Mouse (Mus musculus): ENCODE data around the gene Pcbp4. TPM values are rescaled to one million over a fixed set of nuclear protein-coding genes. Genes with fewer than 3 reads are reported as not detected.

Gene Pcbp4
- 45.1 and 59.9 TPM in 2 replicates for polyA plus RNA-seq (2012; rRNA removed)

DNA sequence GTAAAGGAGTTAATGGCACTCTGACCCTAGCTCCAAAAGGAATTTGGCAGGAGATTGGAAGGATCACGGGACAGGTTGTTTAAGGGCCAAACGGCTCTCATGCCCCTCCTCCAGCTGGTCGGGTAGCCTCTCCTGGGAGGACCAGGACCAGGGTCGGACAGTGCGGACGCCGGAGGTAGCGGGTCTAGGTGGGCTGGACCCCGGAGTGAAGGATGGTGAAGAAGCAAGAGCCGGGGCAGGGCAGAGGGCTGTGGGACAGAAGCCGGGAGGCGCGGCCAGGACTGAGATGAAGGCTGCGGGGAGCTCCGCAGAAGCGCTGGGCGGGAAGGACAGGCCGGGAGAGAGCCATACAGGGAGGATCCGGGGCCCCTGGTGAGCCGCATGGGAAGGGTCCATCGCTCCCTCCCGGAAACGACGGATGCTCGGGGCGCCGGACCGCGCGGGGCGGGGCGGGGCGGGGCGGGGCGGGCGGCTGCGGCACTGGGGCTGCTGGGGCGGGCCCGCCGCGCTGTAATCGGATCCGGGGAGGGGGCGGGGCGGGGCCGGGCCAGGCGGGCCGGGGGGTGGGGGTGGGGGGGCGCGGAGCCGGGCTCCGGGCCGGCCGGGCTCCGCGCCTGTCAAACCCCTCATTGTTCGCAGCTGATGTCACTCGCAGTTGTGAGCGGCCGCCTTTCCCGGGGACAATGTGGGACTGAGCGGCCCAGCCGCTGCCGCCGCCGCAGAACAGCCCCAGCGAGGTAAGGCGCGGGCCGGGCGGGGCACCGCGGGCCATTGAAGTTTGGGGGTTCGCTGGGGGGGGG, at the start of gene Pcbp4:
TSS of gene Pcbp4 (plus strand) at position 21 of the 800 bp plus-strand sequence.
- peak within 1 kb of the TSS; percentile 51 for H3K4me3 ChIP-seq (ENCODE audit: control insufficient read depth, insufficient read depth, low read length)
- no peaks in the 10 kb centered on the region for H3K36me3 ChIP-seq (ENCODE audit: control insufficient read depth, insufficient read depth, low read length)
- H3K27ac ChIP-seq (ENCODE audit: control insufficient read depth, insufficient read depth, low read length): no peak within 1 kb of the TSS
- TF ChIP-seq POLR2A (IDR thresholded peaks at IDR 0.05; ENCODE audit: control insufficient read depth, extremely low read depth, insufficient read depth, low read length, poor library complexity): peak; percentile 18; the same call in 1 of the 2 replicates
- TF ChIP-seq CTCF (IDR thresholded peaks at IDR 0.05; ENCODE audit: borderline replicate concordance, control insufficient read depth, extremely low read depth, insufficient read depth, low read length, poor library complexity): no peak
- H3K27me3 ChIP-seq (ENCODE audit: control insufficient read depth, insufficient read depth, low read length): no peaks in the 10 kb centered on the region
- WGBS: 5% methylated on average over 48 of the region's 74 CpGs
- H3K4me1 ChIP-seq (replicated peaks; ENCODE audit: control insufficient read depth, insufficient read depth, low read length): peaks cover 14% of the 10 kb centered on the region
- DNase-seq: peak; percentile 37

GRCm38 (mm10) chr9:106405275-106405674, 47.8 kb upstream of the Pcbp4 start:
- no peak for TF ChIP-seq POLR2A (IDR thresholded peaks at IDR 0.05; ENCODE audit: control insufficient read depth, extremely low read depth, insufficient read depth, low read length, poor library complexity)
- Histone ChIP-seq H3K36me3 (ENCODE audit: control insufficient read depth, insufficient read depth, low read length) (no peaks in the 10 kb centered on the region), H3K4me3 (ENCODE audit: control insufficient read depth, insufficient read depth, low read length) (no peak overlapping the region), H3K27ac (ENCODE audit: control insufficient read depth, insufficient read depth, low read length) (no peak overlapping the region), H3K27me3 (ENCODE audit: control insufficient read depth, insufficient read depth, low read length) (no peaks in the 10 kb centered on the region), H3K4me1 (replicated peaks; ENCODE audit: control insufficient read depth, insufficient read depth, low read length) (no peaks in the 10 kb centered on the region)
- WGBS: 88% methylated on average over 6 of the region's 6 CpGs
- DNase-seq: no peak

- WGBS: 81% methylated on average over 8 of the region's 8 CpGs
- H3K27ac ChIP-seq (ENCODE audit: control insufficient read depth, insufficient read depth, low read length): no peak overlapping the region
- no peak for DNase-seq
- H3K4me3 ChIP-seq (ENCODE audit: control insufficient read depth, insufficient read depth, low read length): no peak overlapping the region
- peaks cover 10% of the 10 kb centered on the region for H3K4me1 ChIP-seq (replicated peaks; ENCODE audit: control insufficient read depth, insufficient read depth, low read length)
- no peaks in the 10 kb centered on the region for H3K36me3 ChIP-seq (ENCODE audit: control insufficient read depth, insufficient read depth, low read length)
- H3K27me3 ChIP-seq (ENCODE audit: control insufficient read depth, insufficient read depth, low read length): no peaks in the 10 kb centered on the region
- no peak for TF ChIP-seq POLR2A (IDR thresholded peaks at IDR 0.05; ENCODE audit: control insufficient read depth, extremely low read depth, insufficient read depth, low read length, poor library complexity)
- TF ChIP-seq CTCF (IDR thresholded peaks at IDR 0.05; ENCODE audit: borderline replicate concordance, control insufficient read depth, extremely low read depth, insufficient read depth, low read length, poor library complexity): no peak
Measured at GRCm38 (mm10) chr9:106406443-106407078, 46.5 kb upstream of the Pcbp4 start.

- H3K36me3 ChIP-seq (ENCODE audit: control insufficient read depth, insufficient read depth, low read length): no peaks in the 10 kb centered on the region
- WGBS: 99% methylated on average over 4 of the region's 4 CpGs
- no peak overlapping the region for H3K27ac ChIP-seq (ENCODE audit: control insufficient read depth, insufficient read depth, low read length)
- DNase-seq: no peak
- no peaks in the 10 kb centered on the region for H3K27me3 ChIP-seq (ENCODE audit: control insufficient read depth, insufficient read depth, low read length)
- no peak for TF ChIP-seq CTCF (IDR thresholded peaks at IDR 0.05; ENCODE audit: borderline replicate concordance, control insufficient read depth, extremely low read depth, insufficient read depth, low read length, poor library complexity)
- TF ChIP-seq POLR2A (IDR thresholded peaks at IDR 0.05; ENCODE audit: control insufficient read depth, extremely low read depth, insufficient read depth, low read length, poor library complexity): no peak
- H3K4me1 ChIP-seq (replicated peaks; ENCODE audit: control insufficient read depth, insufficient read depth, low read length): peaks cover 10% of the 10 kb centered on the region
- no peak overlapping the region for H3K4me3 ChIP-seq (ENCODE audit: control insufficient read depth, insufficient read depth, low read length)
Measured at GRCm38 (mm10) chr9:106409096-106409495, 44.0 kb upstream of the Pcbp4 start.

- Histone ChIP-seq H3K27me3 (ENCODE audit: control insufficient read depth, insufficient read depth, low read length) (no peaks in the 10 kb centered on the region), H3K4me1 (replicated peaks; ENCODE audit: control insufficient read depth, insufficient read depth, low read length) (peaks cover 10% of the 10 kb centered on the region), H3K27ac (ENCODE audit: control insufficient read depth, insufficient read depth, low read length) (no peak overlapping the region), H3K36me3 (ENCODE audit: control insufficient read depth, insufficient read depth, low read length) (no peaks in the 10 kb centered on the region), H3K4me3 (ENCODE audit: control insufficient read depth, insufficient read depth, low read length) (no peak overlapping the region)
- no peak for DNase-seq
- WGBS: 53% methylated on average over 2 of the region's 2 CpGs
- no peak for TF ChIP-seq CTCF (IDR thresholded peaks at IDR 0.05; ENCODE audit: borderline replicate concordance, control insufficient read depth, extremely low read depth, insufficient read depth, low read length, poor library complexity)
- no peak for TF ChIP-seq POLR2A (IDR thresholded peaks at IDR 0.05; ENCODE audit: control insufficient read depth, extremely low read depth, insufficient read depth, low read length, poor library complexity)
Measured at GRCm38 (mm10) chr9:106410086-106410650, 42.9 kb upstream of the Pcbp4 start.

DNA sequence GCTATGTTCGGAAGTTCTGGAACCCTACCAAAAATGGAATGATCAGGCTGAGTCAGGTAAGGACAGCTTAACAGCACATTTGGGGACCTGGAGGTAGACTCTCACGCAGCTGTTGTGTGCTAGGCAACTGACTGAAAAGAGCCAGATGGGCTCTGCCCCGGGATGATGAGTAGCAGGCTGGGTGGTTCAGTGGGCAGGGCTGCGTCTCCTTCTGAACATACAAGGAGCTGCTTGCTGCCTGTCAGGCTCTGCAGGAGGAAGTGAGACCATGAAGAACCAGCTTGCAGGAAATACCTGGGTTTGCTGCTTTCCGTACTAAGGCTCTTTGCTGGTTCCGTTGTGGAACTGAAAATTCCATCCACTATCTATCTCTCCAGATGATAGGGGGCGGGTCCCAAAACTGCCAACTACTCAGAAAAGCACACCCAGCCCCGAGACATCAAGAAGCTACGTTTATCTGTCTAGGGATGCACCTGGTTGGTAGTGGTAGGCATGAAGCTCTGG, 41.9 kb upstream of the Pcbp4 start:
- WGBS: 14% methylated on average over 9 of the region's 9 CpGs
- peaks cover 10% of the 10 kb centered on the region for H3K4me1 ChIP-seq (replicated peaks; ENCODE audit: control insufficient read depth, insufficient read depth, low read length)
- no peaks in the 10 kb centered on the region for H3K36me3 ChIP-seq (ENCODE audit: control insufficient read depth, insufficient read depth, low read length)
- H3K27me3 ChIP-seq (ENCODE audit: control insufficient read depth, insufficient read depth, low read length): no peaks in the 10 kb centered on the region
- no peak for DNase-seq
- TF ChIP-seq POLR2A (IDR thresholded peaks at IDR 0.05; ENCODE audit: control insufficient read depth, extremely low read depth, insufficient read depth, low read length, poor library complexity): no peak
- no peak for TF ChIP-seq CTCF (IDR thresholded peaks at IDR 0.05; ENCODE audit: borderline replicate concordance, control insufficient read depth, extremely low read depth, insufficient read depth, low read length, poor library complexity)
- H3K27ac ChIP-seq (ENCODE audit: control insufficient read depth, insufficient read depth, low read length): no peak overlapping the region
- no peak overlapping the region for H3K4me3 ChIP-seq (ENCODE audit: control insufficient read depth, insufficient read depth, low read length)

Measured in thymus, adult 2 months (tissue).